Mouse (Mus musculus) myocyte (in vitro differentiated cells): ENCODE results near the gene Iars2. TPM values are rescaled to one million over a fixed set of nuclear protein-coding genes. Genes with fewer than 3 reads are reported as not detected.
A peak's percentile ranks its signal among the peaks of the same experiment; 100 is the strongest.

ENCODE experiments used
- H3K27me3 ChIP-seq: one replicate; pipeline ENCODE4 v1.6.1; 2011; ENCODE audit not compliant: control insufficient read depth, insufficient read depth, insufficient read length
- H3K36me3 ChIP-seq: one replicate; pipeline ENCODE4 v1.6.1; 2011; ENCODE audit not compliant: control insufficient read depth, insufficient read depth
- H3K4me2 ChIP-seq: one replicate; pipeline ENCODE4 v1.6.1; 2011; ENCODE audit warnings: low read depth, control low read depth
- H3K4me3 ChIP-seq: one replicate; pipeline ENCODE4 v1.5.1; 2011; ENCODE audit warnings: mild to moderate bottlenecking, control low read depth, moderate library complexity
- H3K79me2 ChIP-seq: one replicate; pipeline ENCODE4 v1.6.1; 2011; ENCODE audit not compliant: control insufficient read depth, insufficient read depth
- H3ac ChIP-seq: one replicate; pipeline ENCODE4 v1.6.1; 2011; ENCODE audit not compliant: control insufficient read depth, insufficient read length
- CEBPB ChIP-seq: IDR thresholded peaks from 2 replicates; pipeline ENCODE4 v1.6.1; 2011; ENCODE audit warnings: mild to moderate bottlenecking, moderate library complexity; ENCODE audit not compliant: poor library complexity, insufficient read depth, severe bottlenecking
- E2F4 ChIP-seq: IDR thresholded peaks from one replicate; pipeline ENCODE4 v1.6.1; 2011; ENCODE audit warnings: mild to moderate bottlenecking, control low read depth, moderate library complexity; ENCODE audit not compliant: insufficient read depth
- MAX ChIP-seq: IDR thresholded peaks from one replicate; pipeline ENCODE4 v1.6.1; 2011; ENCODE audit warnings: low read depth, mild to moderate bottlenecking, control low read depth
- MYOD1 ChIP-seq, 3 experiments: IDR thresholded peaks; one replicate each; pipeline ENCODE4 v1.6.1; 2011; ENCODE audit warnings: control low read depth in 2 of 3, low read depth in 2 of 3, mild to moderate bottlenecking in 2 of 3, moderate library complexity in 1 of 3; ENCODE audit not compliant: insufficient read length in 2 of 3, control insufficient read depth in 1 of 3
- MYOG ChIP-seq, 3 experiments: IDR thresholded peaks; one replicate each; pipeline ENCODE4 v1.6.1; 2011; ENCODE audit warnings: control low read depth in 2 of 3, low read depth in 2 of 3, mild to moderate bottlenecking in 2 of 3; ENCODE audit not compliant: insufficient read length in 2 of 3, control insufficient read depth in 1 of 3, insufficient read depth in 1 of 3
- POLR2A ChIP-seq: IDR thresholded peaks from one replicate; pipeline ENCODE4 v1.6.1; 2011; ENCODE audit warnings: low read depth, mild to moderate bottlenecking, control low read depth, moderate library complexity; ENCODE audit not compliant: insufficient read length
- POLR2AphosphoS2 ChIP-seq: IDR thresholded peaks from one replicate; pipeline ENCODE4 v1.6.1; 2011; ENCODE audit warnings: low read depth, control low read depth; ENCODE audit not compliant: insufficient read length
- REST ChIP-seq: IDR thresholded peaks from one replicate; pipeline ENCODE4 v1.6.1; 2011; ENCODE audit warnings: mild to moderate bottlenecking, control low read depth, moderate library complexity; ENCODE audit not compliant: insufficient read depth, insufficient read length
- SRF ChIP-seq: IDR thresholded peaks from one replicate; pipeline ENCODE4 v1.6.1; 2011; ENCODE audit warnings: low read depth; ENCODE audit not compliant: control insufficient read depth, insufficient read length
- TCF12 ChIP-seq: IDR thresholded peaks from one replicate; pipeline ENCODE4 v1.6.1; 2011; ENCODE audit warnings: mild to moderate bottlenecking, control low read depth; ENCODE audit not compliant: poor library complexity, insufficient read depth, severe bottlenecking
- TCF3 ChIP-seq: IDR thresholded peaks from one replicate; pipeline ENCODE4 v1.6.1; 2011; ENCODE audit warnings: low read depth, control low read depth; ENCODE audit not compliant: insufficient read length
- USF1 ChIP-seq: IDR thresholded peaks from one replicate; pipeline ENCODE4 v1.6.1; 2011; ENCODE audit warnings: low read depth, mild to moderate bottlenecking, control low read depth, moderate library complexity
- polyA plus RNA-seq: library from polyadenylated mRNA; unstranded; fragments of >200 nt; fragmentation: generic; extraction: Trizol; gene quantifications from one replicate; pipeline ENCODE4 v1.2.1, GENCODE M21; 2012; ENCODE audit warnings: missing spikeins

Gene Iars2
- polyA plus RNA-seq = 16.2 TPM

- Histone ChIP-seq H3K79me2 (peaks cover 15% of the 10 kb centered on the region), H3K4me3 (peak within 1 kb of the TSS; percentile 62), H3K4me2 (peak within 1 kb of the TSS; percentile 96), H3K36me3 (peaks cover 17% of the 10 kb centered on the region), H3K27me3 (no peaks in the 10 kb centered on the region), H3ac (peak within 1 kb of the TSS; percentile 98)
- no peak for TF ChIP-seq USF1
- peak; percentile 85 for TF ChIP-seq POLR2A
- TF ChIP-seq MAX = no peak
- peak; percentile 70 for TF ChIP-seq POLR2AphosphoS2
Measured at GRCm38 (mm10) chr1:185328721-185329610, at the start of gene Iars2. Iars2 (minus strand) TSS chr1:185329396.

GRCm38 (mm10) chr1:185377429-185377828 is 48.2 kb upstream of the Iars2 start:
- TF ChIP-seq MAX (no peak), MYOG (IDR thresholded peaks at IDR 0.05; ENCODE audit: control insufficient read depth in 1 of 3, insufficient read depth in 1 of 3, insufficient read length in 2 of 3, low read depth in 2 of 3) (no peak), USF1 (no peak), SRF (no peak), E2F4 (no peak), POLR2AphosphoS2 (no peak), POLR2A (no peak), CEBPB (no peak), MYOD1 (IDR thresholded peaks at IDR 0.05; ENCODE audit: control insufficient read depth in 1 of 3, insufficient read length in 2 of 3, low read depth in 2 of 3) (no peak), TCF3 (no peak), TCF12 (no peak), REST (no peak)
- H3K4me3 ChIP-seq = no peak overlapping the region
- H3ac ChIP-seq = no peak overlapping the region
- H3K79me2 ChIP-seq = peaks cover 13% of the 10 kb centered on the region
- peaks cover 74% of the 10 kb centered on the region for H3K36me3 ChIP-seq
- no peak overlapping the region for H3K4me2 ChIP-seq
- no peaks in the 10 kb centered on the region for H3K27me3 ChIP-seq

- peaks cover 77% of the 10 kb centered on the region for H3K36me3 ChIP-seq
- no peaks in the 10 kb centered on the region for H3K27me3 ChIP-seq
- no peak overlapping the region for H3K4me3 ChIP-seq
- no peak overlapping the region for H3ac ChIP-seq
- H3K79me2 ChIP-seq = peaks cover 21% of the 10 kb centered on the region
- H3K4me2 ChIP-seq = peak overlapping the region; percentile 48
- TF ChIP-seq MYOG (IDR thresholded peaks at IDR 0.05; ENCODE audit: control insufficient read depth in 1 of 3, insufficient read depth in 1 of 3, insufficient read length in 2 of 3, low read depth in 2 of 3) (peak in 1 of 3 experiments; percentile 43), POLR2AphosphoS2 (no peak), MYOD1 (IDR thresholded peaks at IDR 0.05; ENCODE audit: control insufficient read depth in 1 of 3, insufficient read length in 2 of 3, low read depth in 2 of 3) (peak in 1 of 3 experiments; percentile 6), TCF3 (no peak), MAX (no peak), TCF12 (no peak)
Measured at GRCm38 (mm10) chr1:185376390-185376789, 47.2 kb upstream of the Iars2 start.

DNA sequence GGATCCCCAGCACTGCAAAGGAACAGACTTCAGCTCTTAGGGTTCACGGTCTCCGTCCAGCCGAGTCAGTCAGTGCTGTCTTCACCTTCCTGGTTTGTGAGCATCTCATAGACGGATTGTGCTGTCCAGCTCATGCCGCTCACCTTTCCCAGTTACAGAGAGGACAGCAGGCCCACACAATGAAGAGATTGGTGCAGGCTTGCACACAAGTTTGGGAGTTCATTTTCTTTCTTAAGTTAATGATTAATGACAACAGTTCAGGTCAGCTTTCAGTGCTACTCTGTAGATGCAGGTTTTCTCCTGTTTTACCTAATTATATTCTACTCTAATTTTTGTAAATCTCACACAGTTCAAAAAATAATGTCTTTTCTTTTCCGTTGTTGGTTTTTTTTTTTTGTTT is 40.8 kb upstream of the Iars2 start:
- Histone ChIP-seq H3K4me2 (no peak overlapping the region), H3K27me3 (no peaks in the 10 kb centered on the region), H3K79me2 (peaks cover 64% of the 10 kb centered on the region), H3K4me3 (no peak overlapping the region), H3K36me3 (peaks cover 44% of the 10 kb centered on the region), H3ac (no peak overlapping the region)
- TF ChIP-seq CEBPB = no peak

DNA sequence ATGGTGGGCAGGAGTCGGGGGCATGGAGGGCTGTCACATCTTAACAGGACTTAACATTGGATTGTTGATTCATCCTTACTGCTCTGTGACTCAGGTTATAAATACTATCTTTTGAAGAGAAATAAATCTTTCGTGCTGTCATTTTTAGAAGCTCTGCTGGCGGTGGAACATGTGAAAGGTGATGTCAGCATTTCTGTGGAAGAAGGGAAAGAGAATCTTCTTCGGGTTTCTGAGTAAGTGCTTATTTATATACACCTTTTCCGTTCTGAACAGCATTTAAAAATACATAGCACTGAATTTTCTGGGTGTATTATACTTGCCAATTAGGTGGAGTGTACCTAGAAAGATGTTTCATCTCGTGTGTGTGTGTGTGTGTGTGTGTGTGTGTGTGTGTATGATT is 38.2 kb upstream of the Iars2 start:
- Histone ChIP-seq H3K36me3 (peaks cover 28% of the 10 kb centered on the region), H3K4me3 (no peak overlapping the region), H3K4me2 (peak overlapping the region; percentile 92), H3K79me2 (peaks cover 82% of the 10 kb centered on the region), H3ac (no peak overlapping the region), H3K27me3 (no peaks in the 10 kb centered on the region)
- TF ChIP-seq USF1 (no peak), SRF (no peak), E2F4 (no peak), CEBPB (no peak), MAX (no peak), MYOG (IDR thresholded peaks at IDR 0.05; ENCODE audit: control insufficient read depth in 1 of 3, insufficient read depth in 1 of 3, insufficient read length in 2 of 3, low read depth in 2 of 3) (no peak), TCF12 (no peak), POLR2A (no peak), MYOD1 (IDR thresholded peaks at IDR 0.05; ENCODE audit: control insufficient read depth in 1 of 3, insufficient read length in 2 of 3, low read depth in 2 of 3) (no peak), POLR2AphosphoS2 (no peak), REST (no peak), TCF3 (no peak)
